21 mouse cellular contexts compared by ENCODE assay signal in genomic region chr9:63936256-63936655, GRCm38 (mm10).
"Had no signal": no experiment of that assay in that cellular context is flagged by ENCODE, and none has a peak within 500 bp of the region (broad histone marks: within the 10 kb centered on the region; RNA-seq: fewer than 3 reads in every experiment).

No protein-coding gene starts in this region.

- H3K9me3 ChIP-seq: limb, embryonic 12.5 days; limb, embryonic 15.5 days; neural tube, embryonic 12.5 days; neural tube, embryonic 15.5 days had no signal

- H3K36me3 ChIP-seq: limb, embryonic 12.5 days; limb, embryonic 15.5 days; neural tube, embryonic 12.5 days; neural tube, embryonic 15.5 days had no signal

- H3K27ac ChIP-seq: limb, embryonic 12.5 days; limb, embryonic 15.5 days; liver, embryonic 14.5 days; neural tube, embryonic 12.5 days; neural tube, embryonic 15.5 days; stomach, postnatal 0 days had no signal

- DNase-seq: kidney, postnatal 14 days; kidney, postnatal 4 days; left cerebral cortex, postnatal 4 days; liver, postnatal 0 days; lung, embryonic 14.5 days; lung, postnatal 4 days; midbrain, embryonic 14.5 days; right cerebral cortex, adult 18-20 months; right cerebral cortex, postnatal 14 days; right cerebral cortex, postnatal 4 days; thymus, adult 18-20 months; thymus, postnatal 36 days had no signal

- H3K4me3 ChIP-seq: limb, embryonic 12.5 days; limb, embryonic 15.5 days; neural tube, embryonic 12.5 days; neural tube, embryonic 15.5 days had no signal

- H3K4me2 ChIP-seq: limb, embryonic 12.5 days; limb, embryonic 15.5 days; liver, embryonic 11.5 days; lung, embryonic 14.5 days; midbrain, embryonic 11.5 days; neural tube, embryonic 12.5 days; neural tube, embryonic 15.5 days had no signal

- ATAC-seq: liver, postnatal 0 days; lung, postnatal 0 days had no signal

- H3K9ac ChIP-seq: limb, embryonic 12.5 days; limb, embryonic 15.5 days; liver, embryonic 14.5 days; liver, postnatal 0 days; lung, embryonic 14.5 days; neural tube, embryonic 12.5 days; neural tube, embryonic 15.5 days had no signal

- H3K27me3 ChIP-seq: limb, embryonic 15.5 days; neural tube, embryonic 12.5 days; neural tube, embryonic 15.5 days had no signal

- H3K4me1 ChIP-seq: neural tube, embryonic 12.5 days; neural tube, embryonic 15.5 days had no signal
